Mouse (Mus musculus): ENCODE data around the gene Catsperd. TPM values are rescaled to one million over a fixed set of nuclear protein-coding genes. Genes with fewer than 3 reads are reported as not detected.
"Not testable (repeated sequence)": the region's sequence is repeated elsewhere in the genome, so short reads cannot be mapped to it uniquely, and the experiment has no call there.

The Catsperd gene
- polyA plus RNA-seq, 1 experiment from 2014 or later = 3.7 TPM

DNA sequence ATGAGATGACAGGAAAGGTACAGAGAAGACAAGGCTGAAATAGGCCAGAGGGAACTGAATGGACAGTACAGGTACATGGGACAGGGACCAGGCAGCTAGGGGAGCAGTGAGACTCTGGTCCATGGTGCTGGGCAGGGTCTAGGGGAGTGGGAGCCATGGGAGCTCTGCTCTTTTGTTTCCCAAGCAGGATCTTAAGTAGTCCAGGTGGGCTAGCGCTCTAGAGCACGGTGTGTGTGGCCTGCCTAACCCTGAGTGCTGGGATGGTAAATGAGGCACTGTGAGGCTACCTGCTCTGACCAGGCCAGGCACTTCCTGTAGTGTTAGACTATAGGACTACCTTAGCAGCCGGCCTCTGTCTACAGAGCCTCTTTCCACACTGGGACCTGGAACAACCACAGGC lies 11.2 kb upstream of the Catsperd start:
- H3K36me3 ChIP-seq (ENCODE audit: control insufficient read depth, insufficient read depth, low read length) = peaks cover 66% of the 10 kb centered on the region
- H3K9me3 ChIP-seq (ENCODE audit: control insufficient read depth, low read length) = no peaks in the 10 kb centered on the region
- no peak overlapping the region for H3K27ac ChIP-seq (ENCODE audit: low read depth, low read length)
- H3K27me3 ChIP-seq (ENCODE audit: control insufficient read depth, insufficient read depth, low read length) = no peaks in the 10 kb centered on the region
- peaks cover 10% of the 10 kb centered on the region for H3K4me1 ChIP-seq (ENCODE audit: control insufficient read depth, insufficient read depth, low read length)
- H3K4me2 ChIP-seq (ENCODE audit: low read depth, low read length) = no peak overlapping the region
- H3K9ac ChIP-seq (replicated peaks; ENCODE audit: low read depth, low read length) = no peak overlapping the region
- ATAC-seq (ENCODE audit: low read depth) = no peak
- H3K4me3 ChIP-seq (ENCODE audit: low read depth, low read length) = no peak overlapping the region
- 91% methylated on average over 3 of the region's 3 CpGs for WGBS

DNA sequence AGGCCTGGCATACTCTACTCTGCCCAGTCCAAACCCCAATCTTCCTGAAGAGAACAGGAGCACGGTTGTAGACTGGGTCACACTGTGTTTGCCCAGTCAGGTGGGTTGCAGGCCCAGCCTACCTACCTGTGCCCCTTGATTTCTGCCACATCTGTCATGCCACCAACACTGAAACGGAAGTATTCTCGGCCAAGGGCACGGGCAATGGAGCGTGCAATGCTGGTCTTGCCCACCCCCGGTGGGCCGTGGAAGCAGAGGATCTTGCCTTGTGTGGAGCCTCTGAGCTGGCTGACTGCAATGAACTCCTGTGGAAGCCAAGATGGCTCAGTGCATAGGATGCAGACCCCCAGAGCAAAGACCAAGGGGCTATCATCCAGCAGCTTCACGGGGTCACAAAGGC lies 10.3 kb upstream of the Catsperd start:
- 89% methylated on average over 8 of the region's 8 CpGs for WGBS
- H3K27me3 ChIP-seq (ENCODE audit: control insufficient read depth, insufficient read depth, low read length) = no peaks in the 10 kb centered on the region
- H3K4me3 ChIP-seq (ENCODE audit: low read depth, low read length) = no peak overlapping the region
- no peak overlapping the region for H3K9ac ChIP-seq (replicated peaks; ENCODE audit: low read depth, low read length)
- peaks cover 74% of the 10 kb centered on the region for H3K36me3 ChIP-seq (ENCODE audit: control insufficient read depth, insufficient read depth, low read length)
- H3K9me3 ChIP-seq (ENCODE audit: control insufficient read depth, low read length) = no peaks in the 10 kb centered on the region
- no peak for ATAC-seq (ENCODE audit: low read depth)
- no peak overlapping the region for H3K27ac ChIP-seq (ENCODE audit: low read depth, low read length)
- peaks cover 10% of the 10 kb centered on the region for H3K4me1 ChIP-seq (ENCODE audit: control insufficient read depth, insufficient read depth, low read length)
- no peak overlapping the region for H3K4me2 ChIP-seq (ENCODE audit: low read depth, low read length)

DNA sequence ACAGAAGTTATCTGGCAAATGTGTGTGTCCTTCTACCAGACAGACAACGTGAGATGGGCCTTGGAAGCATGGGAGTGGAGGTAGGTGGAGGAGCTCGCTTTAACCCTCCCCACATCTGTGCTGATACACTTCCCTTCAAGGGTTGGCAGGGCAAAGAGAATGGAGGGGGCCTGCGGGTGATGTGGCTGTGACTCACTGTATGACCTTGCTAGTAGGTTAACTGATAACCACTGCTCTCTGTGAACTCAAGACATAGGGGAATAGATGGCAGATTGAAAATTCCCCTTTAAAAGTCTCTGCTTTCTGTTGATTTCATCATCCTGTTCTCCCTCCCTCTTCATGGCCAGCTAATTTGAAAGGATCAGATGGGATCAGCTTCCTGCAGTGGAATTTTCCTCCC lies 2.4 kb upstream of the Catsperd start:
- H3K4me3 ChIP-seq (ENCODE audit: low read depth, low read length) = no peak overlapping the region
- H3K9ac ChIP-seq (replicated peaks; ENCODE audit: low read depth, low read length) = no peak overlapping the region
- WGBS = 90% methylated on average over 3 of the region's 3 CpGs
- ATAC-seq (ENCODE audit: low read depth) = no peak
- peak overlapping the region; percentile 97; the same call in 1 of the 2 replicates for H3K4me2 ChIP-seq (ENCODE audit: low read depth, low read length)
- H3K27me3 ChIP-seq (ENCODE audit: control insufficient read depth, insufficient read depth, low read length) = no peaks in the 10 kb centered on the region
- no peaks in the 10 kb centered on the region for H3K9me3 ChIP-seq (ENCODE audit: control insufficient read depth, low read length)
- H3K36me3 ChIP-seq (ENCODE audit: control insufficient read depth, insufficient read depth, low read length) = peaks cover 16% of the 10 kb centered on the region
- peaks cover 18% of the 10 kb centered on the region; the same call in 1 of the 2 replicates for H3K4me1 ChIP-seq (ENCODE audit: control insufficient read depth, insufficient read depth, low read length)
- H3K27ac ChIP-seq (ENCODE audit: low read depth, low read length) = no peak overlapping the region

DNA sequence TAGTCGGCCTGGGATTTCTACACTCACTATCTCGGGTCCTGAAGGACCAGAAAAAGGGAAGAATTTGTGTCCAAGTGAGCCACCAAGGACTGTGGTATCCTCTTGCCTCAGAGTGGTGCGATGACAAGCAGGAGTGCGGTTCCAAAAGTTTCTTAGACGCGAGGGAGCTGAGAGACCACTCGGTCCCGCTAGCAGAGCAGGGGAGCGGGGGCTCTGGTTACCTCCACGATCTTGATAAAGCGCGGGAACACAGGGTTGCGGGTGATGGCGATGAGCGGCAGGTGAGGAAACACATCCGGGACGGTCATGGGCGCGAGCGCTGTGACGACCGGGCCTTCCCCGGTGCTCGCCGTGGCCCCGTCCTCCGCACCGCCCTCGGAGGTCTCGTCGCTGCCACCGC lies 1.7 kb upstream of the Catsperd start:
- Histone ChIP-seq H3K4me3 (ENCODE audit: low read depth, low read length) (peak overlapping the region; percentile 82), H3K27me3 (ENCODE audit: control insufficient read depth, insufficient read depth, low read length) (no peaks in the 10 kb centered on the region), H3K27ac (ENCODE audit: low read depth, low read length) (peak overlapping the region; percentile 72), H3K4me1 (ENCODE audit: control insufficient read depth, insufficient read depth, low read length) (peaks cover 18% of the 10 kb centered on the region; the same call in 1 of the 2 replicates), H3K36me3 (ENCODE audit: control insufficient read depth, insufficient read depth, low read length) (peaks cover 13% of the 10 kb centered on the region; the same call in 1 of the 2 replicates), H3K9me3 (ENCODE audit: control insufficient read depth, low read length) (no peaks in the 10 kb centered on the region), H3K9ac (replicated peaks; ENCODE audit: low read depth, low read length) (peak overlapping the region; percentile 86), H3K4me2 (ENCODE audit: low read depth, low read length) (peak overlapping the region; percentile 97)
- WGBS = 2% methylated on average over 32 of the region's 32 CpGs
- ATAC-seq (ENCODE audit: low read depth) = no peak

DNA sequence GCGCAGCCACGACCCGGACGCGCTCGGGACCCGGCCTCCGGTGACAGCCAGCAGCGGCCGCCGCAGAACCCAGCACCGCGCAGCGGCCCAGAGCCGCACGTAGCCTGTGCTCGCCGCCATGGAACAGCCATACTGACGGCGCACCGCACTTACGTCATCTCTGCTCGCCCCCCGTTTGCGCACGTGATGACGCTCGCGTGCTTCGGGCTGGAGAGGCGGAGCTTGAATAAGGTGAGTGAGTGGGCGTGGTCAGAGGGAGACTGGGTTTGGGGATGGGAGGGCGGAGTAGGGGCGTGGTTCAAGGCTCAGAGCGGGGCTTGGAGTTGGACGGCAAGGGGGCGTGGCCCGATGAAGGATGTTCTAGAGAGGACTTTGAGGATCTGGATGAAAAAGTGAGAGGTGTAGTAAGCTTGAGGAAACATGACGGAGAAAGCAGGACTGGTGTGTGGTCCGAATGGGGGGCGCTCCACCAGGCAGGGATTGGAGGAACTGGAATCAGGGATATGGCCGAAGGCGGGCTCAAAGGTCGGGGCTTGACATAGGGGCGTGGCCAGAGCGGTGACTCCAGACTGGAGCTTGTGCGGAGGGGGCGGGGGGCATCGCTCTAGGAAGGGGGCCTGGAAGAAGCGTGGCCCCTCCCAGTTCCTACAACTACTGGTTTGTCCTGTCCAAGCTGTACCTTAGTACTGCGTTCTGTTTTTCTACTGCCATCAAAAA lies 1.0 kb upstream of the Catsperd start, which contains the start of gene Lonp1:
Lonp1 (minus strand) TSS at position 134 of the 717 bp plus-strand sequence.
- H3K27ac ChIP-seq (ENCODE audit: low read depth, low read length) = peak within 1 kb of the TSS; percentile 72

DNA sequence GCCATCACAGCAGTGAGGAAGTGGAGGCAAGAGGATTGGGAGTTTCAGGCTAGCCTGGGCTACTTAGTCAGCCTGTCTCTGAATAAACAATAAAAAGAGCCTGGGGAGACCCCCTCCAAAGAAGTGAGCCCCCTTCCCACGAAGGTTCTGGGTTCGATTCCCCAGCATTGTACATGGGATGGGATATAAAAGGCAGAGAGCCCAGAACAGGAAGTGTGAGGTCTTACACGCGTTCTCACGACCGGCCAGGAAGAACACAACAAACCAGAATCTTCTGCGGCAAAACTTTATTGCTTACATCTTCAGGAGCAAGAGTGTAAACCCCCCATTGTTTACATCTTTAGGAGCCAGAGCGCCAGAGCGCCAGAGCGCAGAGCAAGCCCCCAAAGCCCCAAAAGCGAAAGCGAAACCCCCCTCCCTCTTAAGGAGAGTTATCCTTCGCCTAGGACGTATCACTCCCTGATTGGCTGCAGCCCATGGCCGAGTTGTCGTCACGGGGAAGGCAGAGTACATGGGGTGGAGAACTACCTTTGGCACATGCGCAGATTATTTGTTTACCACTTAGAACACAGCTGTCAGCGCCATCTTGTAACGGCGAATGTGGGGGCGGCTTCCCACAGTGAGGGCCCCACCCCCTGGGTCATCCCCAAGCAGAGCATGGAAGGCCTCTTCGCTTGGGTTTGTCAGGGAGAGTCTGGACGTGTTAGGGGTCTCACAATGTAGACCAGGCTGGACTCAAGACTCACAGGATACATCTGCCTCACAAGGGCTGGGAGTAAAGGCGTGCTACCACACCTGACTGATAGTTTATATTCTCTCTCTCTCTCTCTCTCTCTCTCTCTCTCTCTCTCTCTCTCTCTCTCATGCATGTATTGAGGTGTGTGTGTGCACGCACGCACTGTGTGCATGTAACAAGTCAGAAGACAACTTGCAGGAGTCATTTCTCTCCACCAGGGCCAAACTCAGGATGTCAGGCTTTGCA lies 2.1 kb downstream of the Catsperd start:
- H3K27me3 ChIP-seq (ENCODE audit: control insufficient read depth, insufficient read depth, low read length); H3K9ac ChIP-seq (replicated peaks; ENCODE audit: low read depth, low read length); H3K4me3 ChIP-seq (ENCODE audit: low read depth, low read length); H3K36me3 ChIP-seq (ENCODE audit: control insufficient read depth, insufficient read depth, low read length); H3K27ac ChIP-seq (ENCODE audit: low read depth, low read length); H3K4me2 ChIP-seq (ENCODE audit: low read depth, low read length); ATAC-seq (ENCODE audit: low read depth); H3K9me3 ChIP-seq (ENCODE audit: control insufficient read depth, low read length): not testable (repeated sequence)
- peaks cover 13% of the 10 kb centered on the region; the same call in 1 of the 2 replicates for H3K4me1 ChIP-seq (ENCODE audit: control insufficient read depth, insufficient read depth, low read length)
- 89% methylated on average over 27 of the region's 27 CpGs for WGBS

More for the DNA sequence above, 1.0 kb upstream of the Catsperd start, which contains the start of gene Lonp1:
- Histone ChIP-seq H3K36me3 (ENCODE audit: control insufficient read depth, insufficient read depth, low read length) (peaks cover 9% of the 10 kb centered on the region; the same call in 1 of the 2 replicates), H3K4me2 (ENCODE audit: low read depth, low read length) (peak within 1 kb of the TSS; percentile 97), H3K9me3 (ENCODE audit: control insufficient read depth, low read length) (no peaks in the 10 kb centered on the region), H3K9ac (replicated peaks; ENCODE audit: low read depth, low read length) (peak within 1 kb of the TSS; percentile 86), H3K4me3 (ENCODE audit: low read depth, low read length) (peak within 1 kb of the TSS; percentile 82), H3K4me1 (ENCODE audit: control insufficient read depth, insufficient read depth, low read length) (peaks cover 18% of the 10 kb centered on the region; the same call in 1 of the 2 replicates), H3K27me3 (ENCODE audit: control insufficient read depth, insufficient read depth, low read length) (no peaks in the 10 kb centered on the region)
- ATAC-seq (ENCODE audit: low read depth) = peak; percentile 91
- 0% methylated on average over 48 of the region's 51 CpGs for WGBS

DNA sequence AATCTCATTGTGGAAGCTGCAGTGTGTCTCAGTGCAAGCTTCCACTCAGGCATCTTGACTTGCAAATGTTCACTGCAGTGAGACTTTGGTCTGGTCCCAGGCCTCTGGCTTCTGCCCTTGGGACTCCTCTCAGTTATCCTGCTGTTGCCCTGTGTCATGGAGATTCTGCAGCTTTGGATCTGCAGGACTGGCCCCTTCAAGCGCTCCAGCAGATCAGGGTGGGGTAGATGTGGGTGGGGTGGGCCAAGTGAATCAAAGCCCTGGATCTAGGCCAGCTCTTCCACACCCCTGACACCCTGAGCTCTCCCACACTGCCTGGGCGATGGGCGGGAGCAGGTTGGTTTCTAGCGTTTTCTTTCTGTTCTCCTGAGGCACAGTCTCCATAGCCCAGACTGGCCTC lies 3.9 kb downstream of the Catsperd start:
- ATAC-seq (ENCODE audit: low read depth) = no peak
- no peaks in the 10 kb centered on the region for H3K9me3 ChIP-seq (ENCODE audit: control insufficient read depth, low read length)
- H3K27ac ChIP-seq (ENCODE audit: low read depth, low read length) = no peak overlapping the region
- H3K4me2 ChIP-seq (ENCODE audit: low read depth, low read length) = no peak overlapping the region
- no peaks in the 10 kb centered on the region for H3K27me3 ChIP-seq (ENCODE audit: control insufficient read depth, insufficient read depth, low read length)
- 0 out of 2 replicates have a peak, but pooled peaks cover 5% of the 10 kb centered on the region for H3K4me1 ChIP-seq (ENCODE audit: control insufficient read depth, insufficient read depth, low read length)
- H3K36me3 ChIP-seq (ENCODE audit: control insufficient read depth, insufficient read depth, low read length) = no peaks in the 10 kb centered on the region
- no peak overlapping the region for H3K9ac ChIP-seq (replicated peaks; ENCODE audit: low read depth, low read length)
- no peak overlapping the region for H3K4me3 ChIP-seq (ENCODE audit: low read depth, low read length)
- WGBS = 54% methylated on average over 4 of the region's 4 CpGs

DNA sequence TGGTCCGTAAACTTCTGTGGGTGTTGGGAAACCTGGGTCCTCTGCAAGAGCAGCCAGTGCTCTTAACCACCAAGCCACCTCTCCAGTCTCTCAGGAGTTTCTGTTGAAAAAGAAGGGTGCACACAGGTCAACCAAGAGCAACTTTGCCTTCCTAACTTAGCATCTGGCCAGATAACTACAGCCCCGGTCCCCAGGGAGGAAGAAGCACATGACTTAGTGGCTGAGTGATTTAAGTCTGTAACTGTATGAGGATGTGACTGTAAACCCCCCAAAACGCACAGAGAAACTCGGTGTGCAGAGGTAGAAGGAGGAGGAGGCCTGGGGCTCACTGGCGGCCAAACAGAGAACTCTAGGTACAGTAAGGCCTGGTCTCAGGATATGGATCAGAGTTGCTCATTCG lies 6.1 kb downstream of the Catsperd start:
- Histone ChIP-seq H3K9ac (replicated peaks; ENCODE audit: low read depth, low read length) (no peak overlapping the region), H3K36me3 (ENCODE audit: control insufficient read depth, insufficient read depth, low read length) (no peaks in the 10 kb centered on the region), H3K9me3 (ENCODE audit: control insufficient read depth, low read length) (no peaks in the 10 kb centered on the region), H3K4me3 (ENCODE audit: low read depth, low read length) (no peak overlapping the region), H3K27ac (ENCODE audit: low read depth, low read length) (no peak overlapping the region), H3K27me3 (ENCODE audit: control insufficient read depth, insufficient read depth, low read length) (no peaks in the 10 kb centered on the region), H3K4me1 (ENCODE audit: control insufficient read depth, insufficient read depth, low read length) (no peaks in the 10 kb centered on the region), H3K4me2 (ENCODE audit: low read depth, low read length) (no peak overlapping the region)
- WGBS = 89% methylated on average over 6 of the region's 6 CpGs
- ATAC-seq (ENCODE audit: low read depth) = no peak

Measured in neural tube, embryonic 14.5 days (tissue).